Mouse (Mus musculus): ENCODE measurements at regions not wholly inside any gene's neighbourhood (a gene's known extent, or its start where the extent isn't known, plus 50 kb on each side); places are given as distances from the start of the nearest gene placed in this dataset.

GRCm38 (mm10) chr5:101020784-101021183 is 175.3 kb downstream of the Gpat3 start:
- Histone ChIP-seq H3K27ac (ENCODE audit: insufficient read depth, low read depth, low read length) (no peak overlapping the region), H3K4me1 (ENCODE audit: control insufficient read depth, insufficient read depth, low read length) (no peaks in the 10 kb centered on the region; the same call in 1 of the 2 replicates)
- WGBS, result 7% methylated on average over 11 of the region's 11 CpGs

DNA sequence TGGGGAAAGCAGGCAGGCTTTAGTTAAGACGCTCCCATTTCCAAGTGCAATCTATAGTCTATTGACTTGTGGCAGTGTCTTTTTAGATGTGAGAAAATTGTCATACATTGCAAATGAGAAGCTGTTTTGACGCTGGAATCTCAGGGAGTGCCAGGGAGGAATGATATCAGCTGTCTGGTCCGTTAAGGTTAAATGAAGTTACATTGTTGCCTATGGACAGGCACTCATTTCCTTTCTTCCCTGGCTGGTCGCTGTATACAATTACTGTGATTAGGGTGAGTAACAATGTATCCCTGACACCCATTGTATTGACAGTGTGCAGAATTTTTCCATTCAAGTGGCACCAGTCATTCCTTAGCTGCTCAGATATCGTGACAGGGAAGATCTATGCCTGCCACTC is 168.3 kb downstream of the Gpat3 start:
- WGBS, result 69% methylated on average over 5 of the region's 5 CpGs
- H3K4me3 ChIP-seq (ENCODE audit: insufficient read depth, low read depth, low read length), result no peak overlapping the region

More at GRCm38 (mm10) chr5:101020784-101021183, 175.3 kb downstream of the Gpat3 start:
- TF ChIP-seq POLR2A (IDR thresholded peaks at IDR 0.05; ENCODE audit: insufficient read depth, low read depth, low read length) (no peak), CTCF (IDR thresholded peaks at IDR 0.05; ENCODE audit: insufficient read depth, low read depth, low read length) (peak; percentile 39)
- no peak overlapping the region for H3K4me3 ChIP-seq (ENCODE audit: insufficient read depth, low read depth, low read length)

GRCm38 (mm10) chr5:101005216-101005615 is 159.7 kb downstream of the Gpat3 start:
- no peaks in the 10 kb centered on the region for H3K4me1 ChIP-seq (ENCODE audit: control insufficient read depth, insufficient read depth, low read length)
- no peak for TF ChIP-seq CTCF (IDR thresholded peaks at IDR 0.05; ENCODE audit: insufficient read depth, low read depth, low read length)
- no peak for TF ChIP-seq POLR2A (IDR thresholded peaks at IDR 0.05; ENCODE audit: insufficient read depth, low read depth, low read length)
- H3K4me3 ChIP-seq (ENCODE audit: insufficient read depth, low read depth, low read length), result no peak overlapping the region
- WGBS, result 77% methylated on average over 3 of the region's 3 CpGs
- H3K27ac ChIP-seq (ENCODE audit: insufficient read depth, low read depth, low read length), result no peak overlapping the region

More for the DNA sequence above, 168.3 kb downstream of the Gpat3 start:
- no peaks in the 10 kb centered on the region for H3K4me1 ChIP-seq (ENCODE audit: control insufficient read depth, insufficient read depth, low read length)
- TF ChIP-seq CTCF (IDR thresholded peaks at IDR 0.05; ENCODE audit: insufficient read depth, low read depth, low read length) (no peak), POLR2A (IDR thresholded peaks at IDR 0.05; ENCODE audit: insufficient read depth, low read depth, low read length) (no peak)
- H3K27ac ChIP-seq (ENCODE audit: insufficient read depth, low read depth, low read length), result no peak overlapping the region

DNA sequence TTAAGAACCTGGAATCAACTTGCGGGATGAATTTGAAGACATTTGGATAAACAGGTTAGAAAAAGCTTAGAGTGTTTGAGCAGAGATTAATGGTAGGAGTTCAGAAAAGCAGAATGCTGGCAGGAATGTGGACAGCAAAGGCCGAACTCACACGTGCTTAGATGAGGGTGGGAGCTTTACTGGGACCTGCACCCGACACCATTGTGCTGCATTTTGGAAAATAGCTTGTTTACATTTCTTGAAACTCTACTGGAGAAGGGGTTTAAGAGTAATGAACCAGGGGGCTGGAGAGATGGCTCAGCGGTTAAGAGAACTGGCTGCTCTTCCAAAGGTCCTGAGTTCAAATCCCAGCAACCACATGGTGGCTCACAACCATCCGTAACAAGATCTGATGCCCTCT is 154.9 kb downstream of the Gpat3 start:
- Histone ChIP-seq H3K27ac (ENCODE audit: insufficient read depth, low read depth, low read length) (no peak overlapping the region), H3K4me1 (ENCODE audit: control insufficient read depth, insufficient read depth, low read length) (no peaks in the 10 kb centered on the region), H3K4me3 (ENCODE audit: insufficient read depth, low read depth, low read length) (no peak overlapping the region)
- TF ChIP-seq CTCF (IDR thresholded peaks at IDR 0.05; ENCODE audit: insufficient read depth, low read depth, low read length) (no peak), POLR2A (IDR thresholded peaks at IDR 0.05; ENCODE audit: insufficient read depth, low read depth, low read length) (no peak)
- WGBS, result 92% methylated on average over 6 of the region's 6 CpGs

DNA sequence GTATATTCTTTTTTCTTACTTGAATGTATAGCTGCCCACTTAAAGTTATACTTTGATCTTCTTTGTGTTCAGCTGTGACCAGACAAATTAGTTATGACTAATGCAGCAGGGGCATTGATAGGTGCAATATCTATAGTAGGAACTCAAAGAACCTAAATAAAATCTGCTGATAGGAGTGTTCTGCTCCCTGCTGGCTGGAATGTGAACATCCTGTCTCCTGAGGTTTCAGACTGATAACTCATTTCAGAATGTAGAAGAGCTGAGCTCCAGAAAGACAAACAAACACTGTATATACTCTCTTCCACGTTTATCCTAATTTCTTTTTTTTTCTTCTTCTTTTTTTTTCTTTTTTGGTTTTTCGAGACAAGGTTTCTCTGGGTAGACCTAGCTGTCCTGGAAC is 146.9 kb downstream of the Gpat3 start:
- H3K4me1 ChIP-seq (ENCODE audit: control insufficient read depth, insufficient read depth, low read length), result no peaks in the 10 kb centered on the region
- 87% methylated on average over 2 of the region's 2 CpGs for WGBS
- H3K4me3 ChIP-seq (ENCODE audit: insufficient read depth, low read depth, low read length), result no peak overlapping the region
- H3K27ac ChIP-seq (ENCODE audit: insufficient read depth, low read depth, low read length), result no peak overlapping the region
- TF ChIP-seq POLR2A (IDR thresholded peaks at IDR 0.05; ENCODE audit: insufficient read depth, low read depth, low read length), result no peak

DNA sequence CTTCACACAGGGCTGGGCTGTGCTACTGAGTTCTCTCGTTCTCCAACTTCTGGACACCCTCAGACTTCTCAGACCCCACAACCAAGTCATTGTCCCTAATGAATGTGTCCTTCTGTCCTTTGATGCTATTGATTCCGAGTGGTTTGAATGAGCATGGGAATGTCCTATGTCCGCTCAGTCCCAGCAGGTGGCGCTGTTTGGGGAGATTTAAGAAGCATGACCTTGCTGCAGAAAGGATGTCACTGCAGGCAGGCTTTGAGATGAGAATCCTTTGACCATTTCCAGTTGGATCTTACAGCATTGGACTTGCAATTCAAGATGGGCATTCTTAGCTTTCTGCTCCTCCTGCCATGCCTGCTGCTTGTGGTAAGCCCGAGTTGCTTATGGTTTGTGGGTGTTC is 146.1 kb downstream of the Gpat3 start:
- Histone ChIP-seq H3K4me1 (ENCODE audit: control insufficient read depth, insufficient read depth, low read length) (no peaks in the 10 kb centered on the region), H3K4me3 (ENCODE audit: insufficient read depth, low read depth, low read length) (no peak overlapping the region), H3K27ac (ENCODE audit: insufficient read depth, low read depth, low read length) (no peak overlapping the region)
- TF ChIP-seq POLR2A (IDR thresholded peaks at IDR 0.05; ENCODE audit: insufficient read depth, low read depth, low read length) (no peak), CTCF (IDR thresholded peaks at IDR 0.05; ENCODE audit: insufficient read depth, low read depth, low read length) (no peak)
- WGBS, result 22% methylated on average over 5 of the region's 5 CpGs

DNA sequence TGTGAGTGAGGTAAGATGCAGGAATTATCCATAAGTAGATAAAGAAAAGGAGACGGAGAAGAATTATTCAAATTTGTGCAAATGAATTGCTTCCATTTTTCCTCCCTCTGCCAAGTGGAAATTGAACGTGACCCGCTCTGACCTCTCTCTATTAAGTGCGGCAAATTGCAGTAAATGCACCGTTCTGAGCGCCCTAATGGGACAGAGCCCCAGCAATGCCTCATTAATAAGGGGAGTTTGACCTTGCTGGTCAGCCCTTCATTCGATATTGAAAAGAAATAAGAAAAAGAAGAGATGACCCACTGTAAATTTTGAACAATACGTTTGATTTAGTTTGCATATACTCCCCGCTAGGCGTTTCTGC is 137.0 kb downstream of the Gpat3 start:
- WGBS, result 64% methylated on average over 10 of the region's 10 CpGs
- Histone ChIP-seq H3K4me1 (ENCODE audit: control insufficient read depth, insufficient read depth, low read length) (no peaks in the 10 kb centered on the region), H3K4me3 (ENCODE audit: insufficient read depth, low read depth, low read length) (no peak overlapping the region), H3K27ac (ENCODE audit: insufficient read depth, low read depth, low read length) (no peak overlapping the region)
- TF ChIP-seq POLR2A (IDR thresholded peaks at IDR 0.05; ENCODE audit: insufficient read depth, low read depth, low read length) (no peak), CTCF (IDR thresholded peaks at IDR 0.05; ENCODE audit: insufficient read depth, low read depth, low read length) (no peak)

GRCm38 (mm10) chr5:100981849-100982572 is 136.5 kb downstream of the Gpat3 start:
- Histone ChIP-seq H3K4me3 (ENCODE audit: insufficient read depth, low read depth, low read length) (no peak overlapping the region), H3K27ac (ENCODE audit: insufficient read depth, low read depth, low read length) (no peak overlapping the region), H3K4me1 (ENCODE audit: control insufficient read depth, insufficient read depth, low read length) (no peaks in the 10 kb centered on the region)
- TF ChIP-seq POLR2A (IDR thresholded peaks at IDR 0.05; ENCODE audit: insufficient read depth, low read depth, low read length), result no peak
- TF ChIP-seq CTCF (IDR thresholded peaks at IDR 0.05; ENCODE audit: insufficient read depth, low read depth, low read length), result no peak
- WGBS, result 83% methylated on average over 18 of the region's 18 CpGs

DNA sequence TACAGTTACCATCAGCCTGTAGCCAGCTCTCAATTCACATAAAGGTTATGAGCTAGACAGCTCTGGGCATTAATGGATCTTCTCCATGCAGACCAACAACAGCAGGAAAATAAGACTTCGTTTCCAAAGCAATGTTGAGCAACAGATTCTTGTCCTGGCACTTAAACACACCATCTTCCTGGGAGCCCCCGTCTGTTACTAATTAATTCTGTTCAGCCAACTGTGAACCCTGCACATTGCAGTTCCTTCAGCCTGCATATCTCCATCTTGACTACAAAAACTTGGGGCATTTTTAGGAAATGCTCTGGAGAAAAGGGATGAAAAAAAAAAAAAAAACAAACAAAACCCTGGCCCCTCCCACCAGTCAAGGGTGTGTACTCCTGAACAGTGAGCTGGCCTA is 131.2 kb downstream of the Gpat3 start:
- Histone ChIP-seq H3K4me3 (ENCODE audit: insufficient read depth, low read depth, low read length) (no peak overlapping the region), H3K27ac (ENCODE audit: insufficient read depth, low read depth, low read length) (no peak overlapping the region), H3K4me1 (ENCODE audit: control insufficient read depth, insufficient read depth, low read length) (no peaks in the 10 kb centered on the region)
- TF ChIP-seq POLR2A (IDR thresholded peaks at IDR 0.05; ENCODE audit: insufficient read depth, low read depth, low read length), result no peak
- no peak for TF ChIP-seq CTCF (IDR thresholded peaks at IDR 0.05; ENCODE audit: insufficient read depth, low read depth, low read length)
- 42% methylated on average over 2 of the region's 2 CpGs for WGBS

All from olfactory bulb, adult 2 months (tissue).